Comparison of ENCODE assay signal across 15 mouse cellular contexts in genomic region chr2:146625166-146625751, GRCm38 (mm10).
"Had no signal": no experiment of that assay in that cellular context is flagged by ENCODE, and none has a peak within 500 bp of the region (broad histone marks: within the 10 kb centered on the region; RNA-seq: fewer than 3 reads in every experiment).

No protein-coding gene starts in this region.

- DNase-seq: kidney, adult 18-20 months; kidney, postnatal 10 days; kidney, postnatal 4 days; left cerebral cortex, postnatal 4 days; lung, adult 18-20 months; lung, postnatal 36 days; retina, postnatal 1 day; thymus, adult 18-20 months; thymus, postnatal 14 days had no signal

- H3K27ac ChIP-seq: layer of hippocampus, adult 2 months; limb, embryonic 13.5 days; neural tube, embryonic 13.5 days had no signal

- H3K4me3 ChIP-seq: layer of hippocampus, adult 2 months; limb, embryonic 13.5 days; neural tube, embryonic 13.5 days had no signal

- H3K4me1 ChIP-seq: neural tube, embryonic 13.5 days had no signal

- H3K9me3 ChIP-seq: limb, embryonic 13.5 days; neural tube, embryonic 13.5 days had no signal

- H3K4me2 ChIP-seq: limb, embryonic 13.5 days; midbrain, embryonic 11.5 days; neural tube, embryonic 13.5 days had no signal

- H3K36me3 ChIP-seq: limb, embryonic 13.5 days; neural tube, embryonic 13.5 days had no signal

- ATAC-seq: inflammation-experienced regulatory T-cells, adult 6 months; midbrain, embryonic 16.5 days had no signal

- H3K9ac ChIP-seq: limb, embryonic 13.5 days; neural tube, embryonic 13.5 days had no signal
